Mouse (Mus musculus): ENCODE measurements around the gene C130050O18Rik.

DNA sequence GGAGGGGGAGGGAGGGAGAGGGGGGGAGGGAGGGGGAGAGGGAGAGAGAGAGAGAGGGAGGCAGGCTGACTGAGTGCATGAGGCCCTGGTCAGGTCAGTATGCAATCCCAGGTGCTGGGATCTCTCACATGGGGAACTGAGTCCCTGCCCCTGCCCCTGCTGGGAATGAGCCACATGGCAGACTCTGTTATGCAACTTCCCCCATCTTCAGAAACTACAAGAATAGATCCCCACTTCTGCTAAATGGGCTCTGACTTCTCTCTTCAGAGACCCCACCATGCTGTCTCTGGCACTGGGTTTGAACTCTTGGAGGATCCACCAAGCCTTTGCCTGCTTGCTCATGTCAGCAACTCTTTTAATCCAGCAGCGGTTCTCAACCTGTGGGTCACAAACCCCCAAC is 39.3 kb upstream of the C130050O18Rik start:
- TF ChIP-seq POLR2A (IDR thresholded peaks at IDR 0.05; ENCODE audit: insufficient read length, low read depth) (no peak), MAX (IDR thresholded peaks at IDR 0.05; ENCODE audit: low read depth) (no peak), E2F4 (IDR thresholded peaks at IDR 0.05; ENCODE audit: insufficient read depth) (no peak), CEBPB (IDR thresholded peaks at IDR 0.05; ENCODE audit: insufficient read depth, poor library complexity, severe bottlenecking) (no peak), POLR2AphosphoS2 (IDR thresholded peaks at IDR 0.05; ENCODE audit: insufficient read length, low read depth) (no peak), MYOG (IDR thresholded peaks at IDR 0.05; ENCODE audit: control insufficient read depth in 1 of 3, insufficient read depth in 1 of 3, insufficient read length in 2 of 3, low read depth in 2 of 3) (no peak)

All from myocyte (in vitro differentiated cells).